ENCODE assay signal across 12 mouse cellular contexts in the genomic region with DNA sequence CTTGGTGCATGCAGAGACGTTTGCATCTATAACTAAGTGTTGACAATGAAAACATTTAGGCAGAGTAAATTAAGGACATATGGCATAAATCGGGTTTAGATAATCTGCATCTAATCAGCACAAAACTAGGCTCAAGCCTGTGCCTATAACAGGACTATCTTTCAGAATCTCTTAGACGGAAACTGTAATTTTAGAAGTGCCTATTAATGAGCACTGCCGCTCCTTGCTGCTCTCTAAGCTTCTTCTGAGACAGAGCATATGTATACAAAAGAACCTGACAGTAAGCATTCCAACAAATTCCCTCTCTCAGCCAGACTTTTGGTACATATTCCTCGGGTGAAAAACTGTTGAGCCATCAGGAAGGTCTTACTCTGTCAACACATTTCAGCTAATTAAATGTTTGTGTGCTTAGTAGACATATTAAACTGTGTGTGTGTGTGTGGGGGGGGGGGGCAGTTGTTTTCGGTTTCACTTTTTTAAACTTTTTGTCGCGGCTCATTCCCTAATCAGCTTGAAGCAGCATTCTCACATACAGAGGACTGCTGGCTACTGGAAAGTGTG.
"Had no signal": no experiment of that assay in that cellular context is flagged by ENCODE, and none has a peak within 500 bp of the region (broad histone marks: within the 10 kb centered on the region; RNA-seq: fewer than 3 reads in every experiment).

No protein-coding gene starts in this region.

- H3K27me3 ChIP-seq: limb, embryonic 13.5 days; midbrain, embryonic 13.5 days; neural tube, embryonic 15.5 days had no signal

- H3K27ac ChIP-seq: kidney, postnatal 0 days; layer of hippocampus, adult 2 months; limb, embryonic 13.5 days; liver, embryonic 14.5 days; midbrain, embryonic 13.5 days; neural tube, embryonic 15.5 days; stomach, postnatal 0 days had no signal

- H3K4me2 ChIP-seq: limb, embryonic 13.5 days; midbrain, embryonic 13.5 days; neural tube, embryonic 15.5 days had no signal

- DNase-seq: kidney, postnatal 4 days; left cerebral cortex, postnatal 4 days; lung, adult 18-20 months; lung, postnatal 36 days; thymus, postnatal 4 days had no signal

- H3K9ac ChIP-seq: limb, embryonic 13.5 days; liver, embryonic 14.5 days; midbrain, embryonic 13.5 days; neural tube, embryonic 15.5 days had no signal

- H3K9me3 ChIP-seq: limb, embryonic 13.5 days; midbrain, embryonic 13.5 days; neural tube, embryonic 15.5 days had no signal

- H3K36me3 ChIP-seq: limb, embryonic 13.5 days; midbrain, embryonic 13.5 days; neural tube, embryonic 15.5 days had no signal

- H3K4me3 ChIP-seq: layer of hippocampus, adult 2 months; limb, embryonic 13.5 days; midbrain, embryonic 13.5 days; neural tube, embryonic 15.5 days had no signal

- H3K4me1 ChIP-seq: limb, embryonic 13.5 days; midbrain, embryonic 13.5 days; neural tube, embryonic 15.5 days had no signal

- ATAC-seq: midbrain, embryonic 13.5 days had no signal
